In the genomic region with DNA sequence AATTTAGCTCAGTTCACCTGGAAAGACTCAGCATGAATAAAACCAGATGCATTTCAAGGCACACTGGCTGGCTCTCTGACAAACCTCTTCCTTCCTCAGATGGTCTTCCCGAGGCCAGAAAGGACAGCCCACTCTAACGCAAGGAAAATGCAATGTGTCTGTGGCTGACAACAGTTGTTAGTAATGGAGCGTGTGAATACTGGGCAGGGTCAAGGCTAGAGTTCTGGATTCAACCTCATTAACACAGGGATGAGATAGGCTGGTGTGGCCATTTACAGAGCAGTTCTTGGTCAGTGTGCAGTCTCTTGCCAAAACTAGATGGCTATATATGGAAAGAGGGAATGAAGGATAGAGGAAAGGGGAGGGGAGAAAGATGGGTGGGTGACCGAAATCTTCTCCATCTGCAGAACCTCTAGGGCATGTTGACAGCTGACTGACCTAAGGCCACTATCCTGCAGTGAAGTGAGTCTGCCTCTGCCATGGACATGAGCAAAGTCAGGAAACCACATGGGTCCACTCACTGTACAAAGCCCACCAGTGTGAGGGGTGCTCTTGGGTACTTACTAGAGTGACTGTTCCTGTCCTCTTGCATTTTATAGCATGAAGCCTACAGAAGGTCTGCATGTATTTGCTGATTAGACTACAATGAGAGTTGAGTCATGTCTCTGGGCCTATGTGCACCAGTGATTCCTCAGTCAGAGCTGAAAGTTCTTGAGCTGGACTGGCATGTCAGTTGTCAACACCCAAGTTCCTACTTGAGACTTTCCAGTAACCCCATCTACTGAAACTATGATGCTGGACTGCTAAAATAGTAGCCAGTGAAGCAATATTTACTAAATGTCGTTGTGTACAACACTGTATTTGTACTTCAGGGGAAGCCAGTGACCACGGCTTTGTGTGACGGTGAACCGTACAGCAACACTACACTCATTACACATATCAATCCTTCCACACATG, we compare ENCODE assay signal across 12 mouse cellular contexts.
DNase-seq lines count a peak whose midpoint lies in the region; ATAC-seq and TF ChIP-seq lines count a peak whose summit lies in the region.
"Had no signal": no experiment of that assay in that cellular context is flagged by ENCODE, and none has a peak within 500 bp of the region (broad histone marks: within the 10 kb centered on the region; RNA-seq: fewer than 3 reads in every experiment).

No protein-coding gene starts in this region.

- no peak overlapping the region for H3K4me2 ChIP-seq in intestine, embryonic 14.5 days (ENCODE audit: low read length)
- no peak overlapping the region for H3K4me2 ChIP-seq in intestine, postnatal 0 days (replicated peaks; ENCODE audit: low read depth)
- H3K4me2 ChIP-seq in heart, embryonic 16.5 days (ENCODE audit: low read depth, low read length): no peak overlapping the region
- H3K4me2 ChIP-seq in stomach, embryonic 16.5 days (ENCODE audit: low read depth, low read length): no peak overlapping the region

- no peak; the same call in 1 of the 2 replicates for ATAC-seq in intestine, embryonic 14.5 days (replicated peaks; ENCODE audit: low FRiP score, low TSS enrichment, low read depth)
- no peak for ATAC-seq in intestine, postnatal 0 days
- ATAC-seq in megakaryocyte, adult 5-6 weeks (ENCODE audit: poor library complexity, severe bottlenecking): no peak; the same call in 1 of the 2 replicates
- peak; percentile 69 for ATAC-seq in heart, embryonic 16.5 days (replicated peaks; ENCODE audit: extremely low read depth, insufficient read depth, low FRiP score)
- peak; percentile 68 for ATAC-seq in stomach, embryonic 16.5 days (ENCODE audit: insufficient read depth, low FRiP score)
- ATAC-seq: inflammation-experienced regulatory T-cells, adult 6 months had no signal

- WGBS in intestine, embryonic 14.5 days: 64% methylated on average over 8 of the region's 8 CpGs
- WGBS in intestine, postnatal 0 days: 77% methylated on average over 8 of the region's 8 CpGs
- WGBS in heart, embryonic 16.5 days: 39% methylated on average over 8 of the region's 8 CpGs
- WGBS in stomach, embryonic 16.5 days: 67% methylated on average over 8 of the region's 8 CpGs

- DNase-seq in intestine, embryonic 14.5 days (ENCODE audit: low spot score): no peak
- no peak for DNase-seq in left cerebral cortex, adult 18-20 months (ENCODE audit: low spot score in 2 of 2)
- DNase-seq in adrenal gland, adult 18-20 months (ENCODE audit: low spot score in 2 of 2): no peak
- DNase-seq: adrenal gland, postnatal 14 days; cerebellum, adult 11 months; right cerebral cortex, postnatal 25 days had no signal

- H3K27ac ChIP-seq in intestine, embryonic 14.5 days (ENCODE audit: low read depth): peak overlapping the region; percentile 35; the same call in 1 of the 2 replicates
- no peak overlapping the region for H3K27ac ChIP-seq in intestine, postnatal 0 days (ENCODE audit: low read depth, low read length)
- H3K27ac ChIP-seq in heart, embryonic 16.5 days (ENCODE audit: low read length): peak overlapping the region; percentile 82
- peak overlapping the region; percentile 71 for H3K27ac ChIP-seq in stomach, embryonic 16.5 days (ENCODE audit: low read length)

- no peak for TF ChIP-seq CTCF in intestine, postnatal 0 days (IDR thresholded peaks at IDR 0.05; ENCODE audit: low read depth)

- H3K4me3 ChIP-seq in intestine, embryonic 14.5 days (ENCODE audit: low read depth, low read length): no peak overlapping the region
- no peak overlapping the region for H3K4me3 ChIP-seq in intestine, postnatal 0 days (ENCODE audit: low read depth, low read length)
- peak overlapping the region; percentile 15 for H3K4me3 ChIP-seq in megakaryocyte, embryonic 14.5 days (replicated peaks)
- no peak overlapping the region for H3K4me3 ChIP-seq in heart, embryonic 16.5 days (ENCODE audit: low read length)
- H3K4me3 ChIP-seq in stomach, embryonic 16.5 days (replicated peaks; ENCODE audit: low read length): no peak overlapping the region

- no peak overlapping the region for H3K9ac ChIP-seq in intestine, embryonic 14.5 days (ENCODE audit: low read length)
- H3K9ac ChIP-seq in intestine, postnatal 0 days (ENCODE audit: low read depth, low read length): no peak overlapping the region
- no peak overlapping the region for H3K9ac ChIP-seq in heart, embryonic 16.5 days (ENCODE audit: low read length)
- H3K9ac ChIP-seq in stomach, embryonic 16.5 days (ENCODE audit: low read length): no peak overlapping the region

- H3K4me1 ChIP-seq in intestine, embryonic 14.5 days (replicated peaks; ENCODE audit: control insufficient read depth, insufficient read depth, low read length): peaks cover 19% of the 10 kb centered on the region
- H3K4me1 ChIP-seq in intestine, postnatal 0 days (replicated peaks; ENCODE audit: control insufficient read depth, insufficient read depth, low read length): no peaks in the 10 kb centered on the region
- H3K4me1 ChIP-seq in megakaryocyte, embryonic 14.5 days: peaks cover 85% of the 10 kb centered on the region
- H3K4me1 ChIP-seq in heart, embryonic 16.5 days (ENCODE audit: control insufficient read depth, insufficient read depth, low read length): peaks cover 47% of the 10 kb centered on the region
- peaks cover 35% of the 10 kb centered on the region for H3K4me1 ChIP-seq in stomach, embryonic 16.5 days (ENCODE audit: control insufficient read depth, insufficient read depth, low read length)

- no peaks in the 10 kb centered on the region for H3K36me3 ChIP-seq in intestine, embryonic 14.5 days (ENCODE audit: control insufficient read depth, insufficient read depth, low read length)
- H3K36me3 ChIP-seq in intestine, postnatal 0 days (ENCODE audit: control insufficient read depth, insufficient read depth): no peaks in the 10 kb centered on the region
- H3K36me3 ChIP-seq in megakaryocyte, embryonic 14.5 days (replicated peaks; ENCODE audit: low read length): peaks cover 8% of the 10 kb centered on the region
- no peaks in the 10 kb centered on the region for H3K36me3 ChIP-seq in heart, embryonic 16.5 days (ENCODE audit: control insufficient read depth, insufficient read depth)
- no peaks in the 10 kb centered on the region for H3K36me3 ChIP-seq in stomach, embryonic 16.5 days (ENCODE audit: control insufficient read depth, insufficient read depth, low read length)

- H3K27me3 ChIP-seq in intestine, embryonic 14.5 days (replicated peaks; ENCODE audit: control insufficient read depth, insufficient read depth, low read length): no peaks in the 10 kb centered on the region
- H3K27me3 ChIP-seq in intestine, postnatal 0 days (replicated peaks; ENCODE audit: control insufficient read depth, insufficient read depth, low read length): no peaks in the 10 kb centered on the region
- H3K27me3 ChIP-seq in megakaryocyte, embryonic 14.5 days (replicated peaks): no peaks in the 10 kb centered on the region
- H3K27me3 ChIP-seq in heart, embryonic 16.5 days (ENCODE audit: control insufficient read depth, insufficient read depth, low read length): no peaks in the 10 kb centered on the region
- H3K27me3 ChIP-seq in stomach, embryonic 16.5 days (ENCODE audit: control insufficient read depth, insufficient read depth, low read length): no peaks in the 10 kb centered on the region

- H3K9me3 ChIP-seq in intestine, embryonic 14.5 days (ENCODE audit: control insufficient read depth, low read length): no peaks in the 10 kb centered on the region
- H3K9me3 ChIP-seq in intestine, postnatal 0 days (ENCODE audit: control insufficient read depth): no peaks in the 10 kb centered on the region
- H3K9me3 ChIP-seq in megakaryocyte, embryonic 14.5 days: no peaks in the 10 kb centered on the region
- H3K9me3 ChIP-seq in heart, embryonic 16.5 days (replicated peaks; ENCODE audit: control insufficient read depth, low read length): no peaks in the 10 kb centered on the region
- no peaks in the 10 kb centered on the region for H3K9me3 ChIP-seq in stomach, embryonic 16.5 days (replicated peaks; ENCODE audit: control insufficient read depth, low read length)

Comparison
In these comparisons a context has a peak if more than half of its experiments do, and no peak if none do; other contexts are left out.
1. ATAC-seq: peak in heart, embryonic 16.5 days (single experiment) and stomach, embryonic 16.5 days (single experiment); none in intestine, embryonic 14.5 days (single experiment), intestine, postnatal 0 days (single experiment) and megakaryocyte, adult 5-6 weeks (single experiment).